Mouse (Mus musculus) heart, postnatal 0 days (tissue): ENCODE data around the gene Lsm14b.

Experiments used
- CTCF ChIP-seq: IDR thresholded peaks from 2 replicates; pipeline ENCODE4 v1.5.1; 2016; ENCODE audit warnings: antibody characterized with exemption, control low read depth, low read depth
- EP300 ChIP-seq: IDR thresholded peaks from 2 replicates; pipeline ENCODE4 v1.6.1; 2016; ENCODE audit warnings: antibody characterized with exemption, low read depth

- TF ChIP-seq CTCF (no peak), EP300 (no peak)
Observed at GRCm38 (mm10) chr2:180001635-180002034, 23.2 kb upstream of the Lsm14b start.
